Comparison of ENCODE assay signal across 9 mouse cellular contexts in genomic region chr15:99497527-99498242, GRCm38 (mm10). TPM values are rescaled to one million over a fixed set of nuclear protein-coding genes. Genes with fewer than 3 reads are reported as not detected.
A peak's percentile ranks its signal among the peaks of the same experiment; 100 is the strongest.
DNase-seq lines count a peak whose midpoint lies in the region; ATAC-seq and TF ChIP-seq lines count a peak whose summit lies in the region.
"Had no signal": no experiment of that assay in that cellular context is flagged by ENCODE, and none has a peak within 500 bp of the region (broad histone marks: within the 10 kb centered on the region; RNA-seq: fewer than 3 reads in every experiment).

No protein-coding gene starts in this region.

- ATAC-seq in kidney, embryonic 16.5 days (ENCODE audit: low FRiP score, low TSS enrichment) = no peak

- no peaks in the 10 kb centered on the region for H3K36me3 ChIP-seq in kidney, embryonic 16.5 days (ENCODE audit: insufficient read depth, low read length)
- H3K36me3 ChIP-seq in small intestine, adult 2 months (ENCODE audit: control insufficient read depth, insufficient read depth, low read length) = no peaks in the 10 kb centered on the region
- H3K36me3 ChIP-seq: limb, embryonic 13.5 days had no signal

- DNase-seq in retina, postnatal 1 day = peak; percentile 20
- no peak for DNase-seq in retina, embryonic 14.5 days (ENCODE audit: low spot score)
- DNase-seq in cerebellum, adult 2 months = peak; percentile 86 to 87
- DNase-seq in gastrocnemius, postnatal 25 days = peak; percentile 45
- peak; percentile 85 for DNase-seq in lung, adult 2 months
- DNase-seq in embryo, embryonic 11 days = no peak

- TF ChIP-seq CTCF in cerebellum, adult 2 months (IDR thresholded peaks at IDR 0.05; ENCODE audit: borderline replicate concordance, insufficient read depth, low read depth, low read length) = no peak
- TF ChIP-seq CTCF in lung, adult 2 months (IDR thresholded peaks at IDR 0.05; ENCODE audit: insufficient read depth, low read length) = no peak
- TF ChIP-seq CTCF in small intestine, adult 2 months (IDR thresholded peaks at IDR 0.05; ENCODE audit: extremely low read depth, insufficient read length, insufficient replicate concordance, low read depth, low read length) = no peak

- H3K9me3 ChIP-seq in kidney, embryonic 16.5 days (ENCODE audit: low read length) = no peaks in the 10 kb centered on the region
- H3K9me3 ChIP-seq: limb, embryonic 13.5 days had no signal

- H3K27ac ChIP-seq in cerebellum, adult 2 months (ENCODE audit: insufficient read depth, low read length) = peak overlapping the region; percentile 92
- peak overlapping the region; percentile 81 for H3K27ac ChIP-seq in kidney, embryonic 16.5 days (ENCODE audit: low read length)
- H3K27ac ChIP-seq in small intestine, adult 2 months (ENCODE audit: insufficient read depth, low read depth, low read length) = peak overlapping the region; percentile 17
- H3K27ac ChIP-seq: limb, embryonic 13.5 days had no signal

- 3% methylated on average over 12 of the region's 12 CpGs for WGBS in cerebellum, adult 2 months
- 39% methylated on average over 12 of the region's 12 CpGs for WGBS in kidney, embryonic 16.5 days
- WGBS in lung, adult 2 months = 24% methylated on average over 12 of the region's 12 CpGs
- WGBS in small intestine, adult 2 months = 30% methylated on average over 12 of the region's 12 CpGs

- H3K9ac ChIP-seq in kidney, embryonic 16.5 days (replicated peaks; ENCODE audit: low read length) = peak overlapping the region; percentile 20; the same call in 1 of the 2 replicates
- H3K9ac ChIP-seq: limb, embryonic 13.5 days had no signal

- peak; percentile 23; the same call in 1 of the 2 replicates for TF ChIP-seq POLR2A in cerebellum, adult 2 months (IDR thresholded peaks at IDR 0.05; ENCODE audit: borderline replicate concordance, insufficient read depth, low read length)
- peak; percentile 65; the same call in 1 of the 2 replicates for TF ChIP-seq POLR2A in lung, adult 2 months (IDR thresholded peaks at IDR 0.05; ENCODE audit: borderline replicate concordance, extremely low read depth, low read depth, low read length)
- no peak for TF ChIP-seq POLR2A in small intestine, adult 2 months (IDR thresholded peaks at IDR 0.05; ENCODE audit: low read depth, low read length)

- H3K27me3 ChIP-seq in cerebellum, adult 2 months (ENCODE audit: control insufficient read depth, insufficient read depth, low read length) = no peaks in the 10 kb centered on the region
- H3K27me3 ChIP-seq in kidney, embryonic 16.5 days (ENCODE audit: insufficient read depth, low read length) = peaks cover 4% of the 10 kb centered on the region; the same call in 1 of the 2 replicates
- H3K27me3 ChIP-seq in small intestine, adult 2 months (ENCODE audit: control insufficient read depth, insufficient read depth, low read length) = no peaks in the 10 kb centered on the region

- H3K4me1 ChIP-seq in cerebellum, adult 2 months (ENCODE audit: control insufficient read depth, insufficient read depth, low read length) = peaks cover 60% of the 10 kb centered on the region
- peaks cover 55% of the 10 kb centered on the region for H3K4me1 ChIP-seq in kidney, embryonic 16.5 days (ENCODE audit: insufficient read depth, low read length)
- H3K4me1 ChIP-seq in lung, adult 2 months (ENCODE audit: control insufficient read depth, insufficient read depth, low read length) = peaks cover 20% of the 10 kb centered on the region
- H3K4me1 ChIP-seq in small intestine, adult 2 months (ENCODE audit: control insufficient read depth, insufficient read depth, insufficient read length, low read length) = peaks cover 18% of the 10 kb centered on the region

- H3K4me2 ChIP-seq in kidney, embryonic 16.5 days (replicated peaks; ENCODE audit: low read depth, low read length) = no peak overlapping the region
- H3K4me2 ChIP-seq: limb, embryonic 13.5 days had no signal

- peak overlapping the region; percentile 35 for H3K4me3 ChIP-seq in cerebellum, adult 2 months (replicated peaks; ENCODE audit: insufficient read depth, low read depth, low read length)
- H3K4me3 ChIP-seq in kidney, embryonic 16.5 days (ENCODE audit: low read length) = no peak overlapping the region
- peak overlapping the region; percentile 47 for H3K4me3 ChIP-seq in lung, adult 2 months (replicated peaks; ENCODE audit: extremely low read depth, low read depth, low read length)
- H3K4me3 ChIP-seq in small intestine, adult 2 months (ENCODE audit: low read depth, low read length) = no peak overlapping the region
- H3K4me3 ChIP-seq: limb, embryonic 13.5 days had no signal

RNA-seq across cellular contexts. Expression of gene Bcdin3d, which starts 23.2 kb away (rescaled TPM):
- 11.6 and 12.4 TPM in 2 replicates for polyA plus RNA-seq in cerebellum, adult 2 months (2012; rRNA removed)
- total RNA-seq in gastrocnemius, postnatal 25 days (2021) = 1 to 10 TPM; 3.0 to 4.1 TPM
- polyA plus RNA-seq in kidney, embryonic 16.5 days (2015; fragmentation: Nextera tagmentation; extraction: Ambion mirVana) = 16.8 and 18.2 TPM in 2 replicates
- polyA plus RNA-seq in lung, adult 2 months (2012; rRNA removed) = 5.0 and 5.2 TPM in 2 replicates
- polyA plus RNA-seq in small intestine, adult 2 months (2012; rRNA removed) = 2.7 and 5.2 TPM in 2 replicates

RNA-seq across cellular contexts. Expression of gene Faim2, which starts 30.3 kb away (rescaled TPM):
- polyA plus RNA-seq in cerebellum, adult 2 months (2012; rRNA removed) = 241 and 263 TPM in 2 replicates
- total RNA-seq in gastrocnemius, postnatal 25 days (2021) = under 1 TPM; 0.13 to 0.20 TPM
- 0.32 and 0.50 TPM in 2 replicates for polyA plus RNA-seq in kidney, embryonic 16.5 days (2015; fragmentation: Nextera tagmentation; extraction: Ambion mirVana)
- polyA plus RNA-seq in lung, adult 2 months (2012; rRNA removed) = 17.4 and 29.7 TPM in 2 replicates
- 1.3 and 1.7 TPM in 2 replicates for polyA plus RNA-seq in small intestine, adult 2 months (2012; rRNA removed)

RNA-seq across cellular contexts. Expression of gene Nckap5l, which starts 40.1 kb away (rescaled TPM):
- 12.3 TPM in 2 replicates for polyA plus RNA-seq in cerebellum, adult 2 months (2012; rRNA removed)
- total RNA-seq in gastrocnemius, postnatal 25 days (2021) = 1 to 10 TPM; 3.1 to 4.8 TPM
- polyA plus RNA-seq in kidney, embryonic 16.5 days (2015; fragmentation: Nextera tagmentation; extraction: Ambion mirVana) = 9.3 and 10.9 TPM in 2 replicates
- polyA plus RNA-seq in lung, adult 2 months (2012; rRNA removed) = 13.0 and 13.4 TPM in 2 replicates
- 1.8 and 3.1 TPM in 2 replicates for polyA plus RNA-seq in small intestine, adult 2 months (2012; rRNA removed)

Comparison
In these comparisons a context has a peak if more than half of its experiments do, and no peak if none do; other contexts are left out.
1. DNase-seq: peak in retina, postnatal 1 day (single experiment), cerebellum, adult 2 months (2 of 2), gastrocnemius, postnatal 25 days (single experiment) and lung, adult 2 months (single experiment); none in retina, embryonic 14.5 days (single experiment) and embryo, embryonic 11 days (single experiment).
2. H3K27ac ChIP-seq: peak in every context shown above with its lines; median percentile 92 in cerebellum, adult 2 months; 81 in kidney, embryonic 16.5 days; 17 in small intestine, adult 2 months.
3. H3K4me3 ChIP-seq: peak in cerebellum, adult 2 months (single experiment) and lung, adult 2 months (single experiment); none in kidney, embryonic 16.5 days (single experiment) and small intestine, adult 2 months (single experiment).